Mouse (Mus musculus) hindlimb bud, embryonic 11.5 days (tissue): Measurements from ENCODE around the gene Acvr1.

ENCODE experiments used
- DNase-seq: peaks from one replicate; pipeline ENCODE4 v3.0.0-alpha.2; 2012; ENCODE audit warnings: low read depth, low spot score; ENCODE audit errors: extremely low spot score

Acvr1 gene

GRCm38 (mm10) chr2:58481450-58482100, 85.4 kb downstream of the Acvr1 start:
- DNase-seq = no peak

DNA sequence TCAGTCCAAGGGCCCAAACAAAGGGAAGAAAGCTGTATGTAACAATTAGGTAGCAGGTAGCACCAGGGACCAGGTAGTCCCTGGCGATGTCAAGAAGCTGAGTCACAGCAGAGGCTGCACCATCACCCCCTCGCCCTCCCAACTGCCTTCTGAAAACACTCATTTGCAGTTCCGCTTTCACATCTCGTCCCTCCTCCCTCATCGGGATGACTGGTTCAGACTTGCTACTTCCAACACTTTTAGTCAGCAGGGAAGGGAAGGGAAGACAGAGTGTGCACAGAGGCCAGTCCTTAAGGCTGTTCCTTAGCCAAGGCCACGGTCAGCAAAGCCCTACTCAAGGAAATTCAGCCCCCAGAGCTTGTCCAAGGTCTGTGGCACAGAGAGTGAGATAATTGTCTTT, 86.2 kb downstream of the Acvr1 start:
- DNase-seq = no peak

DNA sequence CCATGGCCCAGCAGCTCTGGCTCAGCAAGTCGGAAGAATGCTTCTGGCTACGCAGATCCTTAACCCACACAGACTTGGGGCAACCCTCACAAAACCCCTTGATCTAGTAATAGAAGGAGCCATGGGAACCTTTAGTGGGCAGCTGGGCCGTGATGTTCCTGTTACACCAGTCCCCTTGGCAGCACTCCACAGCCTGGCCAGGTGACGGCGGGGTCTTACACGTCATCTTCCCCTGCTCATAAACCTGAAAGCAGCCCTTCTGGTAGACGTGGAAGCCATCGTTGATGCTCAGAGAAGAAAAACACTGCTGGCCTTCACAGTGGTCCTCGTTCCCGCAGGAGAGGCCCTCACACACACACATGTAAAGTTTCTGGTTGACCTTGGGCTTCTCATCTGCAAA, 87.4 kb downstream of the Acvr1 start:
- no peak for DNase-seq

- no peak for DNase-seq
Observed at GRCm38 (mm10) chr2:58478144-58478543, 88.8 kb downstream of the Acvr1 start.

- DNase-seq = peak; percentile 69
Observed at GRCm38 (mm10) chr2:58476956-58477715, 89.8 kb downstream of the Acvr1 start.

- no peak for DNase-seq
Observed at GRCm38 (mm10) chr2:58475578-58475977, 91.4 kb downstream of the Acvr1 start.

GRCm38 (mm10) chr2:58470290-58470689, 96.7 kb downstream of the Acvr1 start:
- DNase-seq = no peak

GRCm38 (mm10) chr2:58469816-58470215, 97.1 kb downstream of the Acvr1 start, which contains the start of gene Gm17409:
Gene Gm17409, plus strand, starts transcription at chr2:58470116.
- DNase-seq = no peak

DNA sequence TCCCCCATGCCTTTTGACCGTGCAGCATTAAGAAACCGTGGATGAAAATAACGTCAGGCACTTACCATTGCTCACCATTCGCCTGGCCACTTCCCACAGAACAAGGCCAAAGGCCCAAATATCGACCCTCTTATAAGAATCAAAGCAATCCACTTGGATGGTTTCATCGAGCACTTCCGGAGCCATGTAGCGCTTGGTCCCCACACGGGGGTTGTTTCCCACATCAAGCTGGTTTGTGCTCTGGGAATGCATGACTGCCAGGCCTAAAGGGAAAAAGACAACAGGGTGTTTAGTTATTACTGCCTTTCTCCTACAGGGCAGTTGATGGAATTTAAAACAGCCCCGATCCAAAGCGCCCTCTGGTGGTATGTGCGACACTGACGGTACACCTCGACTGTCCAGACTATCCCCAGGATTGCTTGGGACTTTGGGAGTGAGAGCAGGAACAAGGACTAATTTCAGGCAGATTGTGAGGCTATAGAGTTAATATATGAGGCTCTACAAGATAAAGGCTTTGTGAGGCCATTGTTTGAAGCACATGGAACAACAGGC, 108.1 kb downstream of the Acvr1 start:
- DNase-seq = no peak

DNA sequence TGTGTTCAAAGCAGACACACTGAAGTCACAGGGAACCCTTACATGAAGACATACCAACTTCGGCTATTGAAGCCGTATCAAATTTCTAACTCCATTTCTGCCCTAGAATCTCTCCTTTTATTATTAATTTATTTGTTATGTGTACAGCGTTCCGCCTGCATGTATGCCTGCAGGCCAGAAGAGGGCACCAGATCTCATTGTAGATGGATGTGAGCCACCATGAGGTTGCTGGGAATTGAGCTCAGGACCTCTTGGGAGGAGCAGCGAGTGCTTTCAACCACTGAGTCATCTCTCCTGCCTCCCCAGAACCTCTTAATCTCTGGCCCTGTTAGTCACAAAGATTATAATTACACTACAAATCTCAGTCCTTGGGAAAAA, 109.5 kb downstream of the Acvr1 start:
- DNase-seq = no peak

GRCm38 (mm10) chr2:58456843-58457487, 110.0 kb downstream of the Acvr1 start:
- DNase-seq = no peak

DNA sequence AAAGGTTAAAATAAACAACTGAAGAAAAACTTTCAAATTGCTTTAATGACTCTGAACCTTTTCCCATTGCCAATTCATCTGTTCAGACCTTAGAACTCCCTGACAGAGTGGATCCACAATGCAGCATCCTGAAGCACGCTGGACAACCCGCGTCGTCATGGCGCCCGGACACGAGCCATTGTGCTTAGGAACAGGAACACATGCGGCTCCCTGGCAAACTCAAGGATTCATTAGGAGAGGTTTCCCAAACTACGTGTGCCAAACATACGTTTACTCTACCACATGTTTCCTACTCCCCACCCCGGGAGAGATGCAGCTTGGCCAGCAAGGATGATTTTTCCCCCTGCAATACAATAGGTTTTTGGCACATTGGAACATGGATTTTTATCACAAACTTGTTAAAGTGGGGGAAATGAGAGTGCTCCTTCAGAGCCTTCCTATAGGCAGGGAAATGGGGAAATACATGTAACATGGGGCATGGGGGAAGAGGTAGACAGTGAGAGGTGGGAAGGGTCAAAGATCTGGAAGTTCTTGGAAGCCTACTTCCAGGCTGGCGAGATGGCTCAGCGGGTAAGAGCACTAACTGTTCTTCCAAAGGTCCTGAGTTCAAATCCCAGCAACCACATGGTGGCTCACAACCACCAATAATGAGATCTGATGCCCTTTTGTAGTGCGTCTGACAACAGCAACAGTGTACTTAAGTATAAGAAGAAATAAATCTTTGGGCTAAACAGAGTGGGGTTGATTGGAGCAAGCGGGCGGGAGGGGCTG, 112.7 kb downstream of the Acvr1 start:
- no peak for DNase-seq

- no peak for DNase-seq
Observed at GRCm38 (mm10) chr2:58447001-58447400, 120.0 kb downstream of the Acvr1 start.

DNA sequence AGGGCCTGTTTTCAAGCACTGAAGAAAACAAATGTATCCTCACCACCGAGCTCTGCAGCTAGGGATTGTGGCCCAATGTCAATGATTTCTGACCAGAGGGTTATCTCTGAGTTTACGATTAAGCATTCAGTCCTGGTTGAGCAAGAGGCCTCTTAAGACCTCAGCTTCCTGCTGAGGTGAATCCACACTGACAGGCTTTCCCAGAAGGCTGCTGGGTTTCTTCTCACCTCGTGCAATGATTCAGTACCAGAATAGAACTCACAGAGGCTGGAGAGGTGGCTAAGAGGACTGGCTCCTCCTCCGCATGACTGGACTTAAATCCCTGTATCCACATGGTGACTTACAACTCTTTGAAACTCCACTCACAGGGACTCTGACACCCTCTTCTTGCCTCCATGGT, 123.8 kb downstream of the Acvr1 start:
- no peak for DNase-seq

GRCm38 (mm10) chr2:58436911-58437310, 130.0 kb downstream of the Acvr1 start:
- DNase-seq = no peak

- no peak for DNase-seq
Observed at GRCm38 (mm10) chr2:58435507-58435906, 131.4 kb downstream of the Acvr1 start.

DNA sequence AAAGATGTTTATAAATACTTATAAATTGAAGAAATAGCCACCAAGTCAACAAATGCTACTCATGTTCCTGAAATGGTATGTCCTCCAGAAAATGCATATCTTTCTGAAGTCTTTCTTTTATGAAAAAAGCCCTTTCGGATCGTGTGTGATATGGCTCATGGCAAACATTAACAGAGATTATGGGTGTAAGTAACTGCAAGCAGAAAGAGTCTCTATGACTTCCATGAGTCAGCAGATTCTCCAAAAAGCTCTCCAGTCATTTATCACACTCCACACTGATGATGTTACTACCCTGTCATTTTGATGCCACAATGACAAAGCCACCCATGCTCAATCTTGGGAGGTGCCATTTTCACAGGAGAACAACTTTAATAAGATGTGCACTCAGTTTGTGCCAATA, 132.5 kb downstream of the Acvr1 start:
- no peak for DNase-seq

DNA sequence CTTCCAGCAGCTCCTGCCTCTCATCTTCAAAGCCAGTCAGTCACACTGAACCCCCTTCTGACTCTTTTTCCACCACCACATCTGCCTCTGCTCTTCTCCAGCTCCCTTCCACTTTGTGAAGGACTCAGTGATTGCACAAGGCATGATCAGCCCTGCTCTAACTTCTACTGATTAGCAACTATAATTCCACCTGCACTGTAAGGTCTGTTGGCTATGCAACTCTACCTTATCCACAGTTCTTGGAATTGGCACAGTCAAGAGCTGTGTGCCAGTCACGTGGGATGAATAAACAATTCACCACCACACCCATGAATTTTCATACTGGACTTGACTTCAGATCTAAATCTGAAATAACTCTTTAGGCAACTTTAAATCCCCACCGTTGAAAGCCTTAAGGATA, 133.6 kb downstream of the Acvr1 start:
- DNase-seq = no peak

DNA sequence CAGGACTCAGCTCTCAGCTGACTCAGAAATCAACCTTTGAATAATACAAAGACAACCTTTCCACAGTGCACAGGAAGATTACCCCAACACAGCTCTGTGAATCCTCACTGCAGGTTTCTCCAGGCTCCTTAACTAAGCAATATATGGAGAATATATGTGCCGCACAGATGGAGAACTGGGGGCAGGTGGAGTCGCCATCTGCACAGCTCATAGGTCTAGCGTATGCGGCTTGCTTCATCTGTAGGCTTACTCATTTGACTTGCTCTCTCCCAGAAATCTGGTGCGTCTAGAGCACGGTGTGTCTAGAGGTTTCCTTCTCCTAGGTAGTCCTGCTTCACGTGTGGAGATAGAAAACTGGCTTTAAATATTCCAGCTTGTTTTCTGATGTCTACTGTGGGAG, 134.7 kb downstream of the Acvr1 start:
- no peak for DNase-seq

GRCm38 (mm10) chr2:58425436-58426004, 141.4 kb downstream of the Acvr1 start:
- no peak for DNase-seq

GRCm38 (mm10) chr2:58423319-58423718, 143.6 kb downstream of the Acvr1 start:
- DNase-seq = no peak
